Mouse (Mus musculus) intestine, embryonic 16.5 days (tissue): ENCODE measurements around the gene Prepl. TPM values are rescaled to one million over a fixed set of nuclear protein-coding genes. Genes with fewer than 3 reads are reported as not detected.

ENCODE experiments used
- ATAC-seq: fragments of 200-750 bp; cut with Nextera tagmentation; 2 replicates; pipeline ENCODE4 v1.8.0; 2017; ENCODE audit warnings: moderate TSS enrichment, moderate library complexity
- H3K27ac ChIP-seq: fragments of 300-500 bp; sonication (generic); 2 replicates; pipeline ENCODE4 v1.5.1; 2014; ENCODE audit warnings: mild to moderate bottlenecking, low read length
- H3K27me3 ChIP-seq: fragments of 300-500 bp; sonication (generic); replicated peaks from 2 replicates; pipeline ENCODE4 v1.6.1; 2014; ENCODE audit warnings: low read length, control low read depth, mixed read lengths; ENCODE audit not compliant: control insufficient read depth, insufficient read depth
- H3K36me3 ChIP-seq: fragments of 300-500 bp; sonication (generic); 2 replicates; pipeline ENCODE4 v1.6.1; 2014; ENCODE audit warnings: low read length, control low read depth; ENCODE audit not compliant: control insufficient read depth, insufficient read depth
- H3K4me1 ChIP-seq: fragments of 300-500 bp; sonication (generic); 2 replicates; pipeline ENCODE4 v1.6.1; 2014; ENCODE audit warnings: low read length, control low read depth, mixed read lengths; ENCODE audit not compliant: control insufficient read depth, insufficient read depth
- H3K4me2 ChIP-seq: fragments of 300-500 bp; sonication (generic); 2 replicates; pipeline ENCODE4 v1.6.1; 2014; ENCODE audit warnings: low read depth, low read length, control low read depth
- H3K4me3 ChIP-seq: fragments of 300-500 bp; sonication (generic); 2 replicates; pipeline ENCODE4 v1.5.1; 2014; ENCODE audit warnings: mild to moderate bottlenecking, low read length
- H3K9ac ChIP-seq: fragments of 300-500 bp; sonication (generic); 2 replicates; pipeline ENCODE4 v1.6.1; 2014; ENCODE audit warnings: low read depth, low read length
- H3K9me3 ChIP-seq: fragments of 300-500 bp; sonication (generic); 2 replicates; pipeline ENCODE4 v1.6.1; 2016; ENCODE audit warnings: low read length, control low read depth; ENCODE audit not compliant: control insufficient read depth
- WGBS: fragments of 180-500 bp; shearing (Covaris S2); extraction: QIAGEN DNeasy Blood & Tissue Kit; methylation state at CpG from one replicate; pipeline ENCODE4 v1.1.7; 2014; 5-methylcytosine and 5-hydroxymethylcytosine counted together
- polyA plus RNA-seq: library from polyadenylated mRNA; unstranded; fragments of >200 nt; fragmentation: Nextera tagmentation; extraction: Ambion mirVana; gene quantifications from 2 replicates; pipeline ENCODE4 v1.2.1, GENCODE M21; 2015

Gene Prepl
- 26.4 and 29.8 TPM in 2 replicates for polyA plus RNA-seq

DNA sequence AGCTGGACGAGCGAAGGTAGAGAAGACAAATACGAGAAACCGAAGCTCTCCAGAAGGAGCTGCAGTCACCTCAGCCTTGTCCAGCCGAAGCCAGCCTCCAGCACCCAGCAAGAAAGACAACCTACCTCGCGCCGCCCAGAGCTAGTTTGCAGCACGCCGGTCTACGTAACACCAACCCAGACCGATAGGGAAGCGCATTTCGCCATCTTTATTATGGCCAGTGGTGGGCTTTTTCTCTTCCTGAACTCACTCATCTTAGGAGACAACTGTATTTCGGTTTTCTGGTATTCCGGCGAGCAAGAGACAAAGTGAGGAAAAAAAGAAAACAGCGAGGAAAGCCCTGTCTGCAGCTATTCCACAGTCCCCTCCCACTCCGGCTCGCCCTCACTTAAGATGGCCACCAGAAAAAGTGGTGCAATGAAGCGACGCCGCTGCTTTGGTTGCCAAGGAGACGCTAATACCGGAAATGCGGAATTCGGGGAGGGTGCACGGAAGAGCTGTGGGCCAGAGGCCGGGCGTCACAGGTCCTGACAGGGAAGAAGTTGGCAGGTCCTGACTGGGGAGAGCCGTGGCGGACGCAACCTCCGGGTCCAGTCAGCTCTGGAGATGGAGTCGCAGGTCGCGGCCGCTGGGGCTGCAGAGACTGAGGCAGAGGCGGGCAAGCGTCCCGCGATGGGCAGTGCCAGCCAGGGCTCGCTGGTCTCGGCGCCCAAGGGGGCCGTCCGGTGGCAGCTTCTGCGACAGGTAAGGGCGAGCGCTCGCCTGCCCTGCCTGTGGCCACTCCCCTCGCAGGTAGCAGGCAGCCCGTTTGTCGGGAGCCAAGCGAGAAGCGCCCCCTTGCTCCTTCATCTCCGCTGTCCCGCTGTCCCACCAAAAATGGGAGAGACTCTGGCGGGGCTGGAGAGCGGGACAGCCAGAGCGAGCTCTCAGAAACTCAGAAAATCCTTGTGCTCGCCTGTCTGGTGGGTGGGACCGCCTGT, at the start of gene Prepl, which contains the start of gene Camkmt:
TSS of gene Prepl (minus strand) at position 122 of the 980 bp plus-strand sequence.
TSS of gene Camkmt (plus strand) at position 433 of the 980 bp plus-strand sequence.
- Histone ChIP-seq H3K9ac (peak within 1 kb of the TSS; percentile 89), H3K27me3 (no peaks in the 10 kb centered on the region), H3K9me3 (no peaks in the 10 kb centered on the region), H3K4me1 (peaks cover 7% of the 10 kb centered on the region), H3K4me2 (peak within 1 kb of the TSS; percentile 85), H3K36me3 (no peaks in the 10 kb centered on the region), H3K27ac (peak within 1 kb of the TSS; percentile 90), H3K4me3 (peak within 1 kb of the TSS; percentile 95)
- peak; percentile 99 for ATAC-seq
- WGBS = under 1% methylated on average over 63 of the region's 63 CpGs

GRCm38 (mm10) chr17:85138393-85138792, 48.4 kb upstream of the Prepl start:
- Histone ChIP-seq H3K36me3 (no peaks in the 10 kb centered on the region), H3K27me3 (no peaks in the 10 kb centered on the region), H3K9me3 (no peaks in the 10 kb centered on the region), H3K4me1 (no peaks in the 10 kb centered on the region), H3K27ac (no peak overlapping the region), H3K4me3 (no peak overlapping the region), H3K4me2 (no peak overlapping the region), H3K9ac (no peak overlapping the region)
- WGBS = 71% methylated on average over 1 of the region's 1 CpGs
- ATAC-seq = no peak

DNA sequence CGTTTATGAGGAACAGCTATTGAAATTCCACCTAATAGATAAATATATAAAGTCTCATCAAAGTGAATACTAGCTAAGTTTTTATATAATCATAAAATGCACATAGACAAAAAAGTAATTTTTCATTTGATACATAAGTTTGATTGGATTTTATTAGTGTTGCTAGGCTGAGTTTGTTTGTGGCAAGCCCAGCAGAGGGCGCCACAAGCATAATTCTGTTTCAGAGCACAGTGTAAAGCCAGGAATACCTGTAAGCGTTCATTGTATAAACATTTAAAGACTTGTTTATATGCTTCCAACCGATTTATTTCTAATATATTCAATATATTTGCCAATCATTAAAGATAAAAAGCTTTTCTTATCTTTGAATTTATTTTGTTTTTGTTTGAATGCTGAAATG, 26.6 kb upstream of the Prepl start:
- no peak overlapping the region for H3K27ac ChIP-seq
- peaks cover 5% of the 10 kb centered on the region; the same call in 1 of the 2 replicates for H3K4me1 ChIP-seq
- no peak overlapping the region for H3K4me3 ChIP-seq
- no peaks in the 10 kb centered on the region for H3K36me3 ChIP-seq
- H3K9ac ChIP-seq = no peak overlapping the region
- WGBS = 27% methylated on average over 4 of the region's 4 CpGs
- H3K27me3 ChIP-seq = no peaks in the 10 kb centered on the region
- no peak overlapping the region for H3K4me2 ChIP-seq
- no peak for ATAC-seq
- H3K9me3 ChIP-seq = no peaks in the 10 kb centered on the region

DNA sequence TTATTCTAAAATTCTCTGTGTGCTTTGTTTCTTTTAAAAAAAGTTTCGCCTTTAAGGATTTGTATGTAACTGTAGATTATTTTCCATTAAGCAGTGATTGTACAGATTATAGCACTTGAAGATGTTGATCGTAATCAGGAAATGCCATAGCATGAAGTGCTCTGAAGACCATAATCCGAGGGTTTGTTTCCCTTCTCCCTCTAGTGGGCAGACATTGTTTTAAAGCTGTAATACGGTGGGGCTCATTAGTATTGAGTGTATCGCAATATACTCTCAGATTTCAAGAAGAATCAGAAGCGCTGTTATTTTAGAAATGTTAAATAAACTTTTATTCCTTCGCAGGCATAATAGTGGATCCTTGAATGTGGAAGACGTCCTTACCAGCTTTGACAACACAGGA, 23.4 kb upstream of the Prepl start:
- ATAC-seq = no peak
- Histone ChIP-seq H3K4me1 (no peaks in the 10 kb centered on the region), H3K27ac (no peak overlapping the region), H3K4me2 (no peak overlapping the region), H3K27me3 (no peaks in the 10 kb centered on the region), H3K9ac (no peak overlapping the region), H3K4me3 (no peak overlapping the region), H3K9me3 (no peaks in the 10 kb centered on the region), H3K36me3 (no peaks in the 10 kb centered on the region)
- 74% methylated on average over 8 of the region's 8 CpGs for WGBS

GRCm38 (mm10) chr17:85110640-85111039, 20.6 kb upstream of the Prepl start:
- WGBS = 100% methylated on average over 1 of the region's 1 CpGs
- H3K9me3 ChIP-seq = no peaks in the 10 kb centered on the region

GRCm38 (mm10) chr17:85103310-85103709, 13.3 kb upstream of the Prepl start:
- H3K27ac ChIP-seq = no peak overlapping the region
- no peaks in the 10 kb centered on the region; the same call in 1 of the 2 replicates for H3K9me3 ChIP-seq
- H3K27me3 ChIP-seq = no peaks in the 10 kb centered on the region
- H3K4me3 ChIP-seq = no peak overlapping the region
- H3K9ac ChIP-seq = no peak overlapping the region
- 0 out of 2 replicates have a peak, but pooled peaks cover 8% of the 10 kb centered on the region for H3K36me3 ChIP-seq
- H3K4me1 ChIP-seq = no peaks in the 10 kb centered on the region
- no peak overlapping the region for H3K4me2 ChIP-seq
- peak; percentile 66; the same call in 1 of the 2 replicates for ATAC-seq
- WGBS = 35% methylated on average over 2 of the region's 2 CpGs

More at GRCm38 (mm10) chr17:85110640-85111039, 20.6 kb upstream of the Prepl start:
- H3K9ac ChIP-seq = no peak overlapping the region
- no peak overlapping the region for H3K27ac ChIP-seq
- ATAC-seq = peak; percentile 56
- no peaks in the 10 kb centered on the region for H3K27me3 ChIP-seq
- no peak overlapping the region for H3K4me3 ChIP-seq
- H3K4me1 ChIP-seq = no peaks in the 10 kb centered on the region
- H3K36me3 ChIP-seq = no peaks in the 10 kb centered on the region
- no peak overlapping the region for H3K4me2 ChIP-seq

- H3K4me2 ChIP-seq = no peak overlapping the region
- 79% methylated on average over 7 of the region's 7 CpGs for WGBS
- H3K27me3 ChIP-seq = no peaks in the 10 kb centered on the region
- no peak for ATAC-seq
- no peak overlapping the region for H3K27ac ChIP-seq
- H3K4me1 ChIP-seq = no peaks in the 10 kb centered on the region
- peaks cover 3% of the 10 kb centered on the region for H3K9me3 ChIP-seq
- peaks cover 15% of the 10 kb centered on the region for H3K36me3 ChIP-seq
- no peak overlapping the region for H3K9ac ChIP-seq
- H3K4me3 ChIP-seq = no peak overlapping the region
These were observed 11.7 kb upstream of the Prepl start for GRCm38 (mm10) chr17:85101751-85102150.

- no peak overlapping the region for H3K27ac ChIP-seq
- no peak overlapping the region for H3K9ac ChIP-seq
- no peak for ATAC-seq
- H3K4me1 ChIP-seq = no peaks in the 10 kb centered on the region
- no peak overlapping the region for H3K4me2 ChIP-seq
- H3K27me3 ChIP-seq = no peaks in the 10 kb centered on the region
- 83% methylated on average over 3 of the region's 3 CpGs for WGBS
- peaks cover 3% of the 10 kb centered on the region for H3K9me3 ChIP-seq
- H3K4me3 ChIP-seq = no peak overlapping the region
- peaks cover 15% of the 10 kb centered on the region for H3K36me3 ChIP-seq
These were observed 10.2 kb upstream of the Prepl start for GRCm38 (mm10) chr17:85100232-85100631.

DNA sequence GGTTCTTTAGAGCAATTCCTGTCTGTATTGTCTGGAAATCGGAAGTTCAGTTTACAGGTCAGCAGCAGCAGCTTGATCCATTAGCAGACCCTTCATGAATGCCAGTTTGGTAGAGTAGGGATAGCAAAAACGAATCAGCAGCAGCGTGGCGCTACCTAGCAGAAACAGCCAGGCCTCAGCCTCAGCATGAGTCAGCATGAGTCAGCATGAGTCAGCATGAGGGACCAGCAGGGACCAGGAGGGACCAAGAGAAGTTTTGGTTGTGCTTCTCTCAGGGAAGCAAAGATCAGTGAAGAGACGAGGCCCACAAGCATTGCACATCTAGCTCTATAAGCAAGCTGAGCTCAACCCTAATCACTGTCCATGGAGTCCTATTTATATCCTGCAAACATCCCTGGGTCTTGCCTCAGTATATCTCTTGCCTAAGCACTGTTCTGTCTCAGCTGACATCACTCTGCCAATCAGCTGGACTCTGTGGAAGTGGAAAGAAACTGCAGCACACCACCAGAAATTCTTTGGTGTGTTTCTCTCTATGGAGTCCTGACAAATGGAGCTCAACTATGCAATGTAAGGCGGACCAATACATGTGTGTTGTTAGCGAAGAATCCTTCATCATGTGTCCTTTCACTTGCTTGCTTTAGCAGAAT, 8.8 kb upstream of the Prepl start:
- WGBS = 94% methylated on average over 7 of the region's 7 CpGs
- Histone ChIP-seq H3K4me1 (no peaks in the 10 kb centered on the region), H3K4me3 (no peak overlapping the region), H3K27me3 (no peaks in the 10 kb centered on the region), H3K27ac (no peak overlapping the region), H3K9ac (no peak overlapping the region), H3K9me3 (peaks cover 3% of the 10 kb centered on the region), H3K36me3 (peaks cover 15% of the 10 kb centered on the region), H3K4me2 (no peak overlapping the region)
- no peak for ATAC-seq
